Mouse (Mus musculus) neural tube, embryonic 13.5 days (tissue): ENCODE measurements around the gene Bola2. TPM values are rescaled to one million over a fixed set of nuclear protein-coding genes. Genes with fewer than 3 reads are reported as not detected.

Source experiments
- ATAC-seq: fragments of 200-750 bp; cut with Nextera tagmentation; 2 replicates; pipeline ENCODE4 v1.8.0; 2017; ENCODE audit warnings: low read depth, mild to moderate bottlenecking, moderate TSS enrichment, moderate library complexity
- H3K27ac ChIP-seq: fragments of 300-500 bp; sonication (generic); replicated peaks from 2 replicates; pipeline ENCODE4 v1.5.1; 2015; ENCODE audit warnings: moderate library complexity, mild to moderate bottlenecking, inconsistent platforms
- H3K27me3 ChIP-seq: fragments of 300-500 bp; sonication (generic); 2 replicates; pipeline ENCODE4 v1.6.1; 2015; ENCODE audit warnings: mild to moderate bottlenecking, inconsistent platforms
- H3K36me3 ChIP-seq: fragments of 300-500 bp; sonication (generic); 2 replicates; pipeline ENCODE4 v1.6.1; 2015; ENCODE audit warnings: mild to moderate bottlenecking, inconsistent platforms
- H3K4me1 ChIP-seq: fragments of 300-500 bp; sonication (generic); replicated peaks from 2 replicates; pipeline ENCODE4 v1.6.1; 2015; ENCODE audit warnings: inconsistent platforms
- H3K4me2 ChIP-seq: fragments of 300-500 bp; sonication (generic); 2 replicates; pipeline ENCODE4 v1.6.1; 2015; ENCODE audit warnings: inconsistent platforms, mild to moderate bottlenecking, moderate library complexity
- H3K4me3 ChIP-seq: fragments of 300-500 bp; sonication (generic); 2 replicates; pipeline ENCODE4 v1.5.1; 2015; ENCODE audit warnings: mild to moderate bottlenecking, inconsistent platforms
- H3K9ac ChIP-seq: fragments of 300-500 bp; sonication (generic); 2 replicates; pipeline ENCODE4 v1.6.1; 2015; ENCODE audit warnings: moderate library complexity, mild to moderate bottlenecking, inconsistent platforms
- H3K9me3 ChIP-seq: fragments of 300-500 bp; sonication (generic); 2 replicates; pipeline ENCODE4 v1.6.1; 2016; ENCODE audit warnings: inconsistent platforms
- WGBS: fragments of 180-500 bp; shearing (Covaris S2); methylation state at CpG from one replicate; pipeline ENCODE4 v1.1.7; 2015; 5-methylcytosine and 5-hydroxymethylcytosine counted together
- polyA plus RNA-seq: library from polyadenylated mRNA; unstranded; fragments of >200 nt; fragmentation: Nextera tagmentation; extraction: Ambion mirVana; gene quantifications from 2 replicates; pipeline ENCODE4 v1.2.1, GENCODE M21; 2015

Bola2 gene
- polyA plus RNA-seq = 109 and 143 TPM in 2 replicates

GRCm38 (mm10) chr7:126695210-126695611 lies at the start of gene Bola2:
Bola2 (plus strand) TSS chr7:126695401.
- Histone ChIP-seq H3K4me3 (peak within 1 kb of the TSS; percentile 81), H3K27me3 (no peaks in the 10 kb centered on the region), H3K9me3 (no peaks in the 10 kb centered on the region), H3K36me3 (peaks cover 34% of the 10 kb centered on the region), H3K4me1 (peaks cover 36% of the 10 kb centered on the region), H3K27ac (peak within 1 kb of the TSS; percentile 95), H3K9ac (peak within 1 kb of the TSS; percentile 87), H3K4me2 (peak within 1 kb of the TSS; percentile 94)
- peak; percentile 66 for ATAC-seq
- WGBS = under 1% methylated on average over 30 of the region's 31 CpGs

GRCm38 (mm10) chr7:126645708-126646107 lies 49.5 kb upstream of the Bola2 start:
- no peak for ATAC-seq
- H3K4me3 ChIP-seq = no peak overlapping the region
- 56% methylated on average over 5 of the region's 5 CpGs for WGBS

GRCm38 (mm10) chr7:126648486-126648885 lies 46.7 kb upstream of the Bola2 start:
- Histone ChIP-seq H3K27ac (no peak overlapping the region), H3K4me1 (peaks cover 28% of the 10 kb centered on the region), H3K27me3 (no peaks in the 10 kb centered on the region), H3K36me3 (no peaks in the 10 kb centered on the region), H3K4me2 (peak overlapping the region; percentile 70), H3K9ac (no peak overlapping the region), H3K4me3 (peak overlapping the region; percentile 64), H3K9me3 (no peaks in the 10 kb centered on the region)
- ATAC-seq = 0 out of 2 replicates have a peak, but pooled peaks have one; percentile 28
- WGBS = 80% methylated on average over 4 of the region's 4 CpGs

More at GRCm38 (mm10) chr7:126645708-126646107, 49.5 kb upstream of the Bola2 start:
- no peaks in the 10 kb centered on the region for H3K9me3 ChIP-seq
- no peaks in the 10 kb centered on the region for H3K36me3 ChIP-seq
- H3K27me3 ChIP-seq = no peaks in the 10 kb centered on the region
- no peak overlapping the region for H3K9ac ChIP-seq
- H3K4me2 ChIP-seq = no peak overlapping the region
- no peak overlapping the region for H3K27ac ChIP-seq
- H3K4me1 ChIP-seq = peaks cover 25% of the 10 kb centered on the region

- no peaks in the 10 kb centered on the region for H3K36me3 ChIP-seq
- peak within 1 kb of the TSS; percentile 70 for H3K4me2 ChIP-seq
- ATAC-seq = peak; percentile 98
- no peaks in the 10 kb centered on the region for H3K27me3 ChIP-seq
- peak within 1 kb of the TSS; percentile 74 for H3K9ac ChIP-seq
- peak within 1 kb of the TSS; percentile 64 for H3K4me3 ChIP-seq
- no peaks in the 10 kb centered on the region for H3K9me3 ChIP-seq
- peak within 1 kb of the TSS; percentile 97 for H3K27ac ChIP-seq
- peaks cover 28% of the 10 kb centered on the region for H3K4me1 ChIP-seq
- under 1% methylated on average over 57 of the region's 57 CpGs for WGBS
Measured at GRCm38 (mm10) chr7:126649231-126650051, 45.8 kb upstream of the Bola2 start, which contains the start of gene Sgf29. Sgf29 (plus strand) TSS chr7:126649309.

GRCm38 (mm10) chr7:126650852-126651251 lies 44.3 kb upstream of the Bola2 start:
- peaks cover 19% of the 10 kb centered on the region for H3K4me1 ChIP-seq
- no peaks in the 10 kb centered on the region for H3K36me3 ChIP-seq
- WGBS = 74% methylated on average over 2 of the region's 2 CpGs
- H3K27ac ChIP-seq = no peak overlapping the region
- H3K9me3 ChIP-seq = no peaks in the 10 kb centered on the region
- no peaks in the 10 kb centered on the region for H3K27me3 ChIP-seq
- no peak for ATAC-seq
- no peak overlapping the region for H3K4me3 ChIP-seq
- no peak overlapping the region for H3K9ac ChIP-seq
- no peak overlapping the region for H3K4me2 ChIP-seq

GRCm38 (mm10) chr7:126653991-126654390 lies 41.2 kb upstream of the Bola2 start:
- Histone ChIP-seq H3K27ac (no peak overlapping the region), H3K4me2 (no peak overlapping the region), H3K9ac (no peak overlapping the region), H3K4me3 (no peak overlapping the region), H3K9me3 (no peaks in the 10 kb centered on the region), H3K4me1 (peaks cover 13% of the 10 kb centered on the region), H3K27me3 (no peaks in the 10 kb centered on the region), H3K36me3 (no peaks in the 10 kb centered on the region)
- no peak for ATAC-seq
- WGBS = 79% methylated on average over 2 of the region's 2 CpGs

GRCm38 (mm10) chr7:126655695-126656094 lies 39.5 kb upstream of the Bola2 start:
- WGBS = 89% methylated on average over 3 of the region's 3 CpGs
- no peak overlapping the region for H3K4me2 ChIP-seq
- no peaks in the 10 kb centered on the region for H3K9me3 ChIP-seq
- no peak overlapping the region for H3K27ac ChIP-seq
- no peak overlapping the region for H3K4me3 ChIP-seq
- H3K9ac ChIP-seq = no peak overlapping the region
- peaks cover 4% of the 10 kb centered on the region for H3K4me1 ChIP-seq
- H3K27me3 ChIP-seq = no peaks in the 10 kb centered on the region
- no peak for ATAC-seq
- H3K36me3 ChIP-seq = no peaks in the 10 kb centered on the region

GRCm38 (mm10) chr7:126657522-126657921 lies 37.7 kb upstream of the Bola2 start:
- H3K27ac ChIP-seq = peak overlapping the region; percentile 38
- no peak overlapping the region for H3K9ac ChIP-seq
- H3K36me3 ChIP-seq = 0 out of 2 replicates have a peak, but pooled peaks cover 10% of the 10 kb centered on the region
- no peak for ATAC-seq
- no peaks in the 10 kb centered on the region for H3K4me1 ChIP-seq
- H3K4me3 ChIP-seq = no peak overlapping the region
- no peaks in the 10 kb centered on the region for H3K9me3 ChIP-seq
- no peaks in the 10 kb centered on the region for H3K27me3 ChIP-seq
- H3K4me2 ChIP-seq = no peak overlapping the region
- 75% methylated on average over 1 of the region's 1 CpGs for WGBS

- ATAC-seq = no peak
- WGBS = 83% methylated on average over 3 of the region's 3 CpGs
- no peak overlapping the region for H3K27ac ChIP-seq
- no peaks in the 10 kb centered on the region for H3K9me3 ChIP-seq
- no peaks in the 10 kb centered on the region for H3K27me3 ChIP-seq
- H3K36me3 ChIP-seq = peaks cover 28% of the 10 kb centered on the region
- H3K4me1 ChIP-seq = no peaks in the 10 kb centered on the region
- no peak overlapping the region for H3K9ac ChIP-seq
- H3K4me3 ChIP-seq = no peak overlapping the region
- H3K4me2 ChIP-seq = no peak overlapping the region
Measured at GRCm38 (mm10) chr7:126659771-126660170, 35.4 kb upstream of the Bola2 start.

GRCm38 (mm10) chr7:126663646-126664045 lies 31.6 kb upstream of the Bola2 start:
- Histone ChIP-seq H3K4me3 (no peak overlapping the region), H3K9ac (no peak overlapping the region), H3K4me2 (no peak overlapping the region), H3K27me3 (no peaks in the 10 kb centered on the region), H3K4me1 (no peaks in the 10 kb centered on the region), H3K36me3 (peaks cover 51% of the 10 kb centered on the region), H3K27ac (no peak overlapping the region), H3K9me3 (no peaks in the 10 kb centered on the region)
- ATAC-seq = no peak
- WGBS = 75% methylated on average over 8 of the region's 8 CpGs

GRCm38 (mm10) chr7:126665269-126665668 lies 29.9 kb upstream of the Bola2 start:
- Histone ChIP-seq H3K9me3 (no peaks in the 10 kb centered on the region), H3K27ac (no peak overlapping the region), H3K9ac (no peak overlapping the region), H3K4me3 (no peak overlapping the region), H3K36me3 (peaks cover 51% of the 10 kb centered on the region), H3K27me3 (no peaks in the 10 kb centered on the region), H3K4me2 (no peak overlapping the region), H3K4me1 (no peaks in the 10 kb centered on the region)
- WGBS = 95% methylated on average over 3 of the region's 3 CpGs
- ATAC-seq = no peak

- H3K4me3 ChIP-seq = no peak overlapping the region
- no peak overlapping the region for H3K4me2 ChIP-seq
- H3K36me3 ChIP-seq = peaks cover 62% of the 10 kb centered on the region
- no peak for ATAC-seq
- no peaks in the 10 kb centered on the region for H3K9me3 ChIP-seq
- H3K9ac ChIP-seq = no peak overlapping the region
- H3K27ac ChIP-seq = no peak overlapping the region
- H3K27me3 ChIP-seq = no peaks in the 10 kb centered on the region
- no peaks in the 10 kb centered on the region for H3K4me1 ChIP-seq
- WGBS = 83% methylated on average over 9 of the region's 9 CpGs
Measured at GRCm38 (mm10) chr7:126667495-126668090, 27.6 kb upstream of the Bola2 start.
